Mouse (Mus musculus) neural tube, embryonic 13.5 days (tissue): ENCODE results near the gene Gm29776. TPM values are rescaled to one million over a fixed set of nuclear protein-coding genes. Genes with fewer than 3 reads are reported as not detected.

Experiments used
- ATAC-seq: fragments of 200-750 bp; cut with Nextera tagmentation; 2 replicates; pipeline ENCODE4 v1.8.0; 2017; ENCODE audit warnings: low read depth, mild to moderate bottlenecking, moderate TSS enrichment, moderate library complexity
- H3K27ac ChIP-seq: fragments of 300-500 bp; sonication (generic); replicated peaks from 2 replicates; pipeline ENCODE4 v1.5.1; 2015; ENCODE audit warnings: moderate library complexity, mild to moderate bottlenecking, inconsistent platforms
- H3K27me3 ChIP-seq: fragments of 300-500 bp; sonication (generic); 2 replicates; pipeline ENCODE4 v1.6.1; 2015; ENCODE audit warnings: mild to moderate bottlenecking, inconsistent platforms
- H3K36me3 ChIP-seq: fragments of 300-500 bp; sonication (generic); 2 replicates; pipeline ENCODE4 v1.6.1; 2015; ENCODE audit warnings: mild to moderate bottlenecking, inconsistent platforms
- H3K4me1 ChIP-seq: fragments of 300-500 bp; sonication (generic); replicated peaks from 2 replicates; pipeline ENCODE4 v1.6.1; 2015; ENCODE audit warnings: inconsistent platforms
- H3K4me2 ChIP-seq: fragments of 300-500 bp; sonication (generic); 2 replicates; pipeline ENCODE4 v1.6.1; 2015; ENCODE audit warnings: inconsistent platforms, mild to moderate bottlenecking, moderate library complexity
- H3K4me3 ChIP-seq: fragments of 300-500 bp; sonication (generic); 2 replicates; pipeline ENCODE4 v1.5.1; 2015; ENCODE audit warnings: mild to moderate bottlenecking, inconsistent platforms
- H3K9ac ChIP-seq: fragments of 300-500 bp; sonication (generic); 2 replicates; pipeline ENCODE4 v1.6.1; 2015; ENCODE audit warnings: moderate library complexity, mild to moderate bottlenecking, inconsistent platforms
- H3K9me3 ChIP-seq: fragments of 300-500 bp; sonication (generic); 2 replicates; pipeline ENCODE4 v1.6.1; 2016; ENCODE audit warnings: inconsistent platforms
- WGBS: fragments of 180-500 bp; shearing (Covaris S2); methylation state at CpG from one replicate; pipeline ENCODE4 v1.1.7; 2015; 5-methylcytosine and 5-hydroxymethylcytosine counted together
- polyA plus RNA-seq: library from polyadenylated mRNA; unstranded; fragments of >200 nt; fragmentation: Nextera tagmentation; extraction: Ambion mirVana; gene quantifications from 2 replicates; pipeline ENCODE4 v1.2.1, GENCODE M21; 2015

Gm29776 gene
- polyA plus RNA-seq, 1 experiment from 2014 or later: 0.24 TPM

GRCm38 (mm10) chr14:54727565-54727964 is 28.9 kb upstream of the Gm29776 start:
- H3K27me3 ChIP-seq: no peaks in the 10 kb centered on the region
- no peak for ATAC-seq
- H3K4me2 ChIP-seq: no peak overlapping the region
- no peak overlapping the region for H3K27ac ChIP-seq
- no peaks in the 10 kb centered on the region for H3K9me3 ChIP-seq
- H3K4me3 ChIP-seq: no peak overlapping the region
- no peaks in the 10 kb centered on the region for H3K4me1 ChIP-seq
- H3K36me3 ChIP-seq: no peaks in the 10 kb centered on the region
- 79% methylated on average over 5 of the region's 5 CpGs for WGBS
- no peak overlapping the region for H3K9ac ChIP-seq

GRCm38 (mm10) chr14:54724049-54724448 is 25.4 kb upstream of the Gm29776 start:
- Histone ChIP-seq H3K4me2 (no peak overlapping the region), H3K4me3 (no peak overlapping the region), H3K36me3 (no peaks in the 10 kb centered on the region), H3K9ac (no peak overlapping the region), H3K27ac (no peak overlapping the region), H3K4me1 (no peaks in the 10 kb centered on the region), H3K9me3 (no peaks in the 10 kb centered on the region), H3K27me3 (no peaks in the 10 kb centered on the region)
- 85% methylated on average over 6 of the region's 6 CpGs for WGBS
- ATAC-seq: no peak

- H3K9me3 ChIP-seq: no peaks in the 10 kb centered on the region
- no peak overlapping the region for H3K9ac ChIP-seq
- H3K4me2 ChIP-seq: no peak overlapping the region
- no peak for ATAC-seq
- no peak overlapping the region for H3K27ac ChIP-seq
- no peaks in the 10 kb centered on the region for H3K4me1 ChIP-seq
- H3K27me3 ChIP-seq: no peaks in the 10 kb centered on the region
- 82% methylated on average over 10 of the region's 10 CpGs for WGBS
- H3K4me3 ChIP-seq: no peak overlapping the region
- H3K36me3 ChIP-seq: no peaks in the 10 kb centered on the region
Measured at GRCm38 (mm10) chr14:54721711-54722110, 23.1 kb upstream of the Gm29776 start.

- H3K4me3 ChIP-seq: no peak overlapping the region
- no peak overlapping the region for H3K4me2 ChIP-seq
- no peaks in the 10 kb centered on the region for H3K9me3 ChIP-seq
- no peaks in the 10 kb centered on the region for H3K4me1 ChIP-seq
- ATAC-seq: no peak
- no peaks in the 10 kb centered on the region for H3K27me3 ChIP-seq
- no peak overlapping the region for H3K9ac ChIP-seq
- H3K36me3 ChIP-seq: no peaks in the 10 kb centered on the region
- no peak overlapping the region for H3K27ac ChIP-seq
- WGBS: 96% methylated on average over 7 of the region's 7 CpGs
Measured at GRCm38 (mm10) chr14:54720654-54721350, 22.2 kb upstream of the Gm29776 start.

GRCm38 (mm10) chr14:54720041-54720440 is 21.4 kb upstream of the Gm29776 start:
- no peaks in the 10 kb centered on the region for H3K27me3 ChIP-seq
- H3K4me2 ChIP-seq: no peak overlapping the region
- no peak for ATAC-seq
- H3K27ac ChIP-seq: no peak overlapping the region
- H3K9ac ChIP-seq: no peak overlapping the region
- peaks cover 4% of the 10 kb centered on the region for H3K4me1 ChIP-seq
- H3K36me3 ChIP-seq: no peaks in the 10 kb centered on the region
- H3K9me3 ChIP-seq: no peaks in the 10 kb centered on the region
- no peak overlapping the region for H3K4me3 ChIP-seq
- 89% methylated on average over 11 of the region's 11 CpGs for WGBS

- 68% methylated on average over 1 of the region's 1 CpGs for WGBS
- Histone ChIP-seq H3K4me2 (peak overlapping the region; percentile 77), H3K27me3 (no peaks in the 10 kb centered on the region), H3K27ac (peak overlapping the region; percentile 64; the same call in 1 of the 2 replicates), H3K4me1 (peaks cover 9% of the 10 kb centered on the region), H3K9me3 (no peaks in the 10 kb centered on the region), H3K4me3 (no peak overlapping the region; the same call in 1 of the 2 replicates), H3K36me3 (no peaks in the 10 kb centered on the region), H3K9ac (no peak overlapping the region)
- ATAC-seq: no peak
Measured at GRCm38 (mm10) chr14:54715402-54715801, 16.8 kb upstream of the Gm29776 start.

- Histone ChIP-seq H3K4me1 (peaks cover 9% of the 10 kb centered on the region), H3K27ac (peak overlapping the region; percentile 64), H3K27me3 (no peaks in the 10 kb centered on the region), H3K9me3 (no peaks in the 10 kb centered on the region), H3K4me2 (peak overlapping the region; percentile 77), H3K9ac (peak overlapping the region; percentile 70), H3K4me3 (peak overlapping the region; percentile 41), H3K36me3 (no peaks in the 10 kb centered on the region)
- peak; percentile 80 for ATAC-seq
- WGBS: 2% methylated on average over 15 of the region's 15 CpGs
Measured at GRCm38 (mm10) chr14:54714617-54715081, 16.0 kb upstream of the Gm29776 start.

GRCm38 (mm10) chr14:54714121-54714520 is 15.5 kb upstream of the Gm29776 start:
- peak overlapping the region; percentile 70 for H3K9ac ChIP-seq
- H3K4me2 ChIP-seq: peak overlapping the region; percentile 77
- peak overlapping the region; percentile 64 for H3K27ac ChIP-seq
- H3K27me3 ChIP-seq: no peaks in the 10 kb centered on the region
- 2% methylated on average over 13 of the region's 13 CpGs for WGBS
- peaks cover 9% of the 10 kb centered on the region for H3K4me1 ChIP-seq
- no peaks in the 10 kb centered on the region for H3K9me3 ChIP-seq
- no peaks in the 10 kb centered on the region for H3K36me3 ChIP-seq
- peak; percentile 76 for ATAC-seq
- peak overlapping the region; percentile 41 for H3K4me3 ChIP-seq

- no peak overlapping the region for H3K27ac ChIP-seq
- ATAC-seq: no peak
- peaks cover 9% of the 10 kb centered on the region for H3K4me1 ChIP-seq
- no peaks in the 10 kb centered on the region for H3K9me3 ChIP-seq
- H3K36me3 ChIP-seq: no peaks in the 10 kb centered on the region
- no peaks in the 10 kb centered on the region for H3K27me3 ChIP-seq
- 80% methylated on average over 8 of the region's 8 CpGs for WGBS
- H3K4me2 ChIP-seq: no peak overlapping the region
- H3K9ac ChIP-seq: no peak overlapping the region
- H3K4me3 ChIP-seq: no peak overlapping the region
Measured at GRCm38 (mm10) chr14:54712861-54713260, 14.2 kb upstream of the Gm29776 start.

- Histone ChIP-seq H3K27ac (no peak within 1 kb of the TSS), H3K36me3 (no peaks in the 10 kb centered on the region), H3K27me3 (no peaks in the 10 kb centered on the region), H3K9me3 (no peaks in the 10 kb centered on the region), H3K4me2 (no peak within 1 kb of the TSS), H3K9ac (no peak within 1 kb of the TSS), H3K4me3 (no peak within 1 kb of the TSS), H3K4me1 (peaks cover 9% of the 10 kb centered on the region)
- 86% methylated on average over 7 of the region's 7 CpGs for WGBS
- ATAC-seq: no peak
Measured at GRCm38 (mm10) chr14:54712074-54712473, 13.4 kb upstream of the Gm29776 start, which contains the start of gene Cebpe. Cebpe (minus strand) TSS chr14:54712174.

- Histone ChIP-seq H3K9ac (no peak overlapping the region), H3K4me2 (no peak overlapping the region), H3K36me3 (no peaks in the 10 kb centered on the region), H3K9me3 (no peaks in the 10 kb centered on the region), H3K4me3 (no peak overlapping the region), H3K4me1 (no peaks in the 10 kb centered on the region), H3K27ac (no peak overlapping the region), H3K27me3 (no peaks in the 10 kb centered on the region)
- WGBS: 85% methylated on average over 9 of the region's 9 CpGs
- no peak for ATAC-seq
Measured at GRCm38 (mm10) chr14:54709054-54709453, 10.4 kb upstream of the Gm29776 start.

GRCm38 (mm10) chr14:54706589-54707320 is 8.1 kb upstream of the Gm29776 start:
- no peak overlapping the region for H3K4me3 ChIP-seq
- no peaks in the 10 kb centered on the region for H3K36me3 ChIP-seq
- H3K4me1 ChIP-seq: no peaks in the 10 kb centered on the region
- no peak overlapping the region for H3K4me2 ChIP-seq
- 63% methylated on average over 17 of the region's 17 CpGs for WGBS
- ATAC-seq: no peak
- H3K27ac ChIP-seq: no peak overlapping the region
- no peaks in the 10 kb centered on the region for H3K9me3 ChIP-seq
- peaks cover 6% of the 10 kb centered on the region; the same call in 1 of the 2 replicates for H3K27me3 ChIP-seq
- H3K9ac ChIP-seq: no peak overlapping the region
